Mouse (Mus musculus) heart, postnatal 0 days (tissue): Measurements from ENCODE around the gene Slc24a3. TPM values are rescaled to one million over a fixed set of nuclear protein-coding genes. Genes with fewer than 3 reads are reported as not detected.

Experiments used
- ATAC-seq: fragments of 200-750 bp; cut with Nextera tagmentation; 2 replicates; pipeline ENCODE4 v1.8.0; 2017; ENCODE audit warnings: low read depth, moderate number of reproducible peaks, moderate library complexity; ENCODE audit not compliant: insufficient read depth
- DNase-seq: peaks from one replicate; pipeline ENCODE4 v3.0.0-alpha.2; 2016; ENCODE audit warnings: low spot score
- H3K27ac ChIP-seq: fragments of 300-500 bp; sonication (generic); 2 replicates; pipeline ENCODE4 v1.5.1; 2014; ENCODE audit warnings: low read depth, mild to moderate bottlenecking
- H3K27me3 ChIP-seq: fragments of 300-500 bp; sonication (generic); 2 replicates; pipeline ENCODE4 v1.6.1; 2014; ENCODE audit warnings: low read length, mixed read lengths; ENCODE audit not compliant: control insufficient read depth, insufficient read depth
- H3K36me3 ChIP-seq: fragments of 300-500 bp; sonication (generic); replicated peaks from 2 replicates; pipeline ENCODE4 v1.6.1; 2014; ENCODE audit warnings: low read length, mixed read lengths; ENCODE audit not compliant: control insufficient read depth, insufficient read depth
- H3K4me1 ChIP-seq: fragments of 300-500 bp; sonication (generic); 2 replicates; pipeline ENCODE4 v1.6.1; 2014; ENCODE audit warnings: antibody characterized with exemption; ENCODE audit not compliant: control insufficient read depth, insufficient read depth
- H3K4me2 ChIP-seq: fragments of 300-500 bp; sonication (generic); 2 replicates; pipeline ENCODE4 v1.6.1; 2014; ENCODE audit warnings: low read depth, mild to moderate bottlenecking, low read length, moderate library complexity
- H3K4me3 ChIP-seq: fragments of 300-500 bp; sonication (generic); 2 replicates; pipeline ENCODE4 v1.5.1; 2014; ENCODE audit warnings: low read depth, low read length
- H3K9ac ChIP-seq: fragments of 300-500 bp; sonication (generic); replicated peaks from 2 replicates; pipeline ENCODE4 v1.6.1; 2014; ENCODE audit warnings: low read depth, low read length, mixed read lengths
- H3K9me3 ChIP-seq: fragments of 300-500 bp; sonication (generic); replicated peaks from 2 replicates; pipeline ENCODE4 v1.6.1; 2016; ENCODE audit warnings: low read length; ENCODE audit not compliant: control insufficient read depth
- CTCF ChIP-seq: IDR thresholded peaks from 2 replicates; pipeline ENCODE4 v1.5.1; 2016; ENCODE audit warnings: antibody characterized with exemption, control low read depth, low read depth
- EP300 ChIP-seq: IDR thresholded peaks from 2 replicates; pipeline ENCODE4 v1.6.1; 2016; ENCODE audit warnings: antibody characterized with exemption, low read depth
- WGBS: fragments of 180-500 bp; shearing (Covaris S2); extraction: QIAGEN DNeasy Blood & Tissue Kit; methylation state at CpG from one replicate; pipeline ENCODE4 v1.1.7; 2014; 5-methylcytosine and 5-hydroxymethylcytosine counted together
- polyA plus RNA-seq: library from polyadenylated mRNA; unstranded; fragments of >200 nt; fragmentation: Nextera tagmentation; extraction: Ambion mirVana; gene quantifications from 2 replicates; pipeline ENCODE4 v1.2.1, GENCODE M21; 2015
- total RNA-seq: library from RNA; depleted of rRNA; stranded (reverse); fragments of >200 nt; gene quantifications from 2 replicates; pipeline ENCODE4 v1.2.3, GENCODE M21; 2014; ENCODE audit warnings: low replicate concordance

The Slc24a3 gene
- total and polyA plus RNA-seq, 2 experiments from 2014 or later = 0.63 to 3.7 TPM

DNA sequence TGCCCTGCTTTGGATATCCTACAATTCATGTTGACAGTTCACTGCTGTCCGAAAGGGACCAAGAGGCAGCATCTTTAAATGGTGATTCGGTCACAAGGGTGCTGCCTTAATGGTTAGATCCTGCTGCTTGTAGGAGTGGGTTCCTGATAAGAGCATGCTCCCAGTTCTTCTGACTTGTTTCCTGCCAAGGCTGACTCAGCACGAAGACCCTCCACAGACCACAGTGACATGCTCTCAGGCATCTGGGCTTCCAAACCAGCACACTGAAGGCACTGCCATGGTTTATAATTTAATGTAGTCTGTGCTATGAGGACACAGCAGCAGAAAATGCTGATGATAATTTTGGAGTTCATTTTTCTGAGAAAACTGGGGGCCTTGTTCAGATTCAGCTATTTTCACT is 16.7 kb upstream of the Slc24a3 start:
- DNase-seq (no peak), ATAC-seq (no peak)
- Histone ChIP-seq H3K4me3 (no peak overlapping the region), H3K36me3 (no peaks in the 10 kb centered on the region), H3K27ac (no peak overlapping the region), H3K4me1 (no peaks in the 10 kb centered on the region), H3K4me2 (no peak overlapping the region), H3K27me3 (no peaks in the 10 kb centered on the region), H3K9ac (no peak overlapping the region), H3K9me3 (no peaks in the 10 kb centered on the region)
- TF ChIP-seq CTCF (no peak), EP300 (no peak)
- WGBS = 53% methylated on average over 3 of the region's 3 CpGs

DNA sequence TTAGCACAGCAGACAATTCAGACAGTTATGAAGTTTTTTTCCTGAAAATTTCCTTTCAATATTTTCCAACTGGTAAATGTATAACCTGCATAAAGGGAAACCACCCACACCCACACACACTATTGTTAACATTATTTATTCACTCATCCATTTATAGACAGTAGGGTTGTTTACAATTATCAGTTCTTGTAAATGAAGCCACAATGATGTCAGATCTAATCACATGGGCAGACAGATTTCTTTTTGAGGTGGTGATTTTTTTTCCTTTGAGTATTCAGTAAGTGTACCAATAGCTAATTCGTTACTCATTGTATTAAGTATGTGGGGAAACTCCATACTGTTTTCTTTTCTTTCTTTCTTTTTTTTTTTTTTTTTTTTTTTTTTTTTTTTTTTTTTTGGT is 15.3 kb upstream of the Slc24a3 start:
- Histone ChIP-seq H3K9me3 (no peaks in the 10 kb centered on the region), H3K27me3 (no peaks in the 10 kb centered on the region), H3K4me2 (no peak overlapping the region), H3K27ac (no peak overlapping the region), H3K36me3 (no peaks in the 10 kb centered on the region), H3K4me1 (no peaks in the 10 kb centered on the region), H3K4me3 (no peak overlapping the region), H3K9ac (no peak overlapping the region)
- TF ChIP-seq CTCF (no peak), EP300 (no peak)
- WGBS = 74% methylated on average over 1 of the region's 1 CpGs
- ATAC-seq = no peak
- DNase-seq = no peak

DNA sequence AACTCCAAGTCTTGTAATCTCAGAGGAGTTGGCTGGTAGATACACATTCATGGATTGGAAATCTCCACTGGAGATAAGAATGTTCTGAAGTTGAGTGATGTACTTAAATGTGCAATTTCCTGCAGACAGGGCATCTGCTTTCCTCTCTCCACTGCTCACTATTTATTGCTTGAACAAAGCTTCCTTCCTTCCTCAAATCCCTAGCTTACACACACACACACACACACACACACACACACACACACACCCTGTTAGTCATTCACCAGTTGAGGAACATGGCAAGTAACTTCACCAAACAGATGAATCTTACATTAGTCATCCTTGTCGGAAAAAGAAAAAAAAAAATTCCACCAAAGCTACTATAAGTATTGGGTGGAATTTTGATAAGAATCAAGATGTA is 8.6 kb upstream of the Slc24a3 start:
- Histone ChIP-seq H3K27me3 (0 out of 2 replicates have a peak, but pooled peaks cover 4% of the 10 kb centered on the region), H3K4me3 (no peak overlapping the region), H3K4me1 (no peaks in the 10 kb centered on the region), H3K9me3 (no peaks in the 10 kb centered on the region), H3K9ac (no peak overlapping the region), H3K4me2 (no peak overlapping the region), H3K27ac (no peak overlapping the region), H3K36me3 (no peaks in the 10 kb centered on the region)
- no peak for ATAC-seq
- TF ChIP-seq EP300 = no peak
- TF ChIP-seq CTCF = no peak
- 72% methylated on average over 1 of the region's 1 CpGs for WGBS
- no peak for DNase-seq

DNA sequence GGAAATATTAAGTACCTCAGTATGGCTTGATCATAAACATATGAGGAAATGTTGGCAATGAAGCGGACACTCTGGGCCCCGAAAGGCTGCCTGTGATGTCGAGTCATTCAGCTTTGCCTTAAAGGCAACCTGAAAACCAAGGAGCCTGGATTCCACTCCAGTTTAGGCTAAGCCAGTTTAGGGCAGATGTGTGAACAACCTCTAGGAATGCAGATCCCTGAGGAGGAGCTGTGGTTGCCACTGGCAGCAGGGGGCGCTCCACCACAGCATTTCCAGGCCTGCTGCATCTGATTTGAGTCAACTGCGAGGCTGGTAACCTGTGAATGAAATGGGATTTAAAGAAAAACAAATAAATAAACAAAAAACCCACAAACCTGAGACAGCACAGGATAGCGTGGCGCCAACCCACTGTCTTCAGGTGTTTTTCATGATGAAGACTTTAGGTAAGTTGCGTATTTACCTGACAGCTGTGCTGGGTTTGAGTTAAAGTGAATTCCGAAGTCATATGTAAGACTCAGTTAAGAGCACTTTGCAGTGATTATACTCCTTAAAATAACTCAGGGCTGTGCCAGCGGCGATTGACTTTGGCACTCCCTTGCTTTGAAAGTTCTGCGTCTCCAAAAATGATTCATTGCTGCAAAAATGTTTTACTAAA is 6.4 kb upstream of the Slc24a3 start:
- no peak overlapping the region for H3K27ac ChIP-seq
- H3K4me1 ChIP-seq = no peaks in the 10 kb centered on the region
- 0 out of 2 replicates have a peak, but pooled peaks cover 4% of the 10 kb centered on the region for H3K27me3 ChIP-seq
- no peaks in the 10 kb centered on the region for H3K9me3 ChIP-seq
- WGBS = 24% methylated on average over 12 of the region's 12 CpGs
- TF ChIP-seq CTCF = peak; percentile 90
- no peak for TF ChIP-seq EP300
- H3K4me3 ChIP-seq = no peak overlapping the region
- H3K9ac ChIP-seq = no peak overlapping the region
- ATAC-seq = peak; percentile 75
- H3K36me3 ChIP-seq = no peaks in the 10 kb centered on the region
- DNase-seq = peak; percentile 63
- H3K4me2 ChIP-seq = no peak overlapping the region

DNA sequence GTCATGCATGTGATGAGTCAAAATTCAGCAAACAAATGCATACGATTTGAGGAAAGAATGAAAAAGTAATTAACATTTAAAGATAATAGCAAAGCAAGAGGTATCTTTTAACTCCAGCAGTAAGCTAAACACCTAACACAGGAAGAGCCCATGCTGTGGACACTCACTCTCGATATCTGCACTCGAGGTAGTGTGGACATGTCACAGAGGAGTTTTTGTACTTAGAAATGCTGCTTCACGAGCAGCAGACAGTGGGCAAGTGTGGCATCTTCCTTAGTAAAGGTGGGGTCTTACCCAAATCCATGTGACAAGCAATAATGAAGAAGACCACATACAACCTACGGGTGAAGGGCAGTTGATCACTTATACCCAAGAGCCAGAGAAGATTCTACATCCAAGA is 3.5 kb upstream of the Slc24a3 start:
- Histone ChIP-seq H3K9me3 (no peaks in the 10 kb centered on the region), H3K36me3 (no peaks in the 10 kb centered on the region), H3K4me1 (peaks cover 8% of the 10 kb centered on the region), H3K4me3 (no peak overlapping the region), H3K9ac (no peak overlapping the region), H3K27me3 (0 out of 2 replicates have a peak, but pooled peaks cover 10% of the 10 kb centered on the region), H3K4me2 (no peak overlapping the region), H3K27ac (no peak overlapping the region)
- no peak for TF ChIP-seq CTCF
- no peak for TF ChIP-seq EP300
- ATAC-seq (no peak), DNase-seq (no peak)
- WGBS = 69% methylated on average over 5 of the region's 5 CpGs

DNA sequence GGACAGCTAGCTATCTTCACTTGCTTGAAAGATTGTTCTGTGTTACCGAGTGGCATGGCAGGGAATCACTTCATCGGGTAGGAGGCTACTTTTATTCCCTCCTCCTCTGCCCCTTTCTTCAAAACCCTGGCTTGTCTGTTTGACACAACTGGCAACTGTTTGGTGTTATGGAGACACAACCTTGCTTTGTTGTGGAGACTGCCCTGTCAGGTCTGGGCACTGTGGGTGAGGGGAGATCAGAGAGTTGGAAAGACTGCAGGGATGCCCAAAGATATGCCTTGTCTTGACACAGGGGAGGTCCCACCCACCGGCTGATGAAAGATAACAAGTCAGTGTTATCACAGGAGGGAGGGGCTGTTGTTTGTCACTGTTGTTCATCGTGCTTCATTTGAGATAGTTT is 3.0 kb upstream of the Slc24a3 start:
- DNase-seq = no peak
- Histone ChIP-seq H3K4me1 (peaks cover 8% of the 10 kb centered on the region), H3K9me3 (no peaks in the 10 kb centered on the region), H3K9ac (no peak overlapping the region), H3K27me3 (peaks cover 15% of the 10 kb centered on the region; the same call in 1 of the 2 replicates), H3K36me3 (no peaks in the 10 kb centered on the region), H3K4me3 (no peak overlapping the region), H3K27ac (no peak overlapping the region), H3K4me2 (no peak overlapping the region)
- 20% methylated on average over 4 of the region's 4 CpGs for WGBS
- TF ChIP-seq CTCF = no peak
- no peak for TF ChIP-seq EP300
- ATAC-seq = no peak
